22 mouse cellular contexts compared by ENCODE assay signal in genomic region chr10:75394796-75395195, GRCm38 (mm10). TPM values are rescaled to one million over a fixed set of nuclear protein-coding genes. Genes with fewer than 3 reads are reported as not detected.
"Had no signal": no experiment of that assay in that cellular context is flagged by ENCODE, and none has a peak within 500 bp of the region (broad histone marks: within the 10 kb centered on the region; RNA-seq: fewer than 3 reads in every experiment).

No protein-coding gene starts in this region.

- H3K36me3 ChIP-seq: kidney, embryonic 15.5 days; limb, embryonic 10.5 days; limb, embryonic 13.5 days; liver, embryonic 12.5 days; liver, embryonic 15.5 days; lung, embryonic 15.5 days; midbrain, embryonic 10.5 days; midbrain, embryonic 13.5 days had no signal

- H3K27me3 ChIP-seq: kidney, embryonic 15.5 days; limb, embryonic 13.5 days; liver, embryonic 12.5 days; liver, embryonic 15.5 days; lung, embryonic 15.5 days; megakaryocyte, embryonic 14.5 days; midbrain, embryonic 13.5 days had no signal

- H3K9ac ChIP-seq: kidney, embryonic 15.5 days; limb, embryonic 13.5 days; liver, embryonic 12.5 days; liver, embryonic 15.5 days; lung, embryonic 15.5 days; midbrain, embryonic 13.5 days had no signal

- DNase-seq: kidney, adult 2 months; kidney, postnatal 10 days; kidney, postnatal 36 days; liver; lung, adult 18-20 months; lung, postnatal 10 days; lung, postnatal 36 days; thymus, adult 18-20 months; thymus, postnatal 36 days had no signal

- ATAC-seq: liver, embryonic 12.5 days; midbrain, embryonic 13.5 days; midbrain, embryonic 16.5 days had no signal

- H3K4me1 ChIP-seq: limb, embryonic 13.5 days had no signal

- H3K9me3 ChIP-seq: kidney, embryonic 15.5 days; limb, embryonic 10.5 days; limb, embryonic 13.5 days; liver, embryonic 12.5 days; liver, embryonic 15.5 days; lung, embryonic 15.5 days; megakaryocyte, embryonic 14.5 days; midbrain, embryonic 10.5 days; midbrain, embryonic 13.5 days had no signal

- H3K4me3 ChIP-seq: kidney, embryonic 15.5 days; limb, embryonic 10.5 days; limb, embryonic 13.5 days; liver, embryonic 12.5 days; liver, embryonic 15.5 days; lung, embryonic 15.5 days; megakaryocyte, embryonic 14.5 days; midbrain, embryonic 10.5 days; midbrain, embryonic 13.5 days; myocyte had no signal

- H3K4me2 ChIP-seq: kidney, embryonic 15.5 days; limb, embryonic 13.5 days; liver, embryonic 12.5 days; liver, embryonic 15.5 days; lung, embryonic 15.5 days; midbrain, embryonic 13.5 days had no signal

- H3K27ac ChIP-seq: kidney, embryonic 15.5 days; limb, embryonic 10.5 days; limb, embryonic 13.5 days; liver, embryonic 12.5 days; liver, embryonic 15.5 days; lung, embryonic 15.5 days; midbrain, embryonic 10.5 days; midbrain, embryonic 13.5 days; stomach, postnatal 0 days had no signal

RNA-seq across cellular contexts. Expression of gene Upb1, which starts 6.1 kb away (rescaled TPM):
- polyA plus RNA-seq: limb, embryonic 10.5 days; midbrain, embryonic 10.5 days; midbrain, embryonic 13.5 days; neural tube, embryonic 11.5 days had no signal
